Mouse (Mus musculus): ENCODE measurements around the gene Myf6. TPM values are rescaled to one million over a fixed set of nuclear protein-coding genes. Genes with fewer than 3 reads are reported as not detected.

The Myf6 gene
- not detected for polyA plus RNA-seq (2017; shearing (Covaris generic))

GRCm38 (mm10) chr10:107494568-107494967, at the start of gene Myf6:
Myf6 (minus strand) TSS chr10:107494737.

GRCm38 (mm10) chr10:107485870-107486269, 8.7 kb downstream of the Myf6 start, which contains the start of gene Myf5:
Myf5 (minus strand) TSS chr10:107486134.

Other genes starting within 250 kb of the Myf6 start
- gene Lin7a, start 223.1 kb downstream of the Myf6 start, polyA plus RNA-seq (2017; shearing (Covaris generic)) = under 1 TPM in 1 of 2 experiments, not detected in 1; 0.28 TPM
- gene Myf5, start 8.6 kb downstream of the Myf6 start, polyA plus RNA-seq (2017; shearing (Covaris generic)) = not detected
- under 1 TPM in 1 of 2 experiments, not detected in 1; 0.06 TPM for gene Ptprq, start 225.3 kb upstream of the Myf6 start, polyA plus RNA-seq (2017; shearing (Covaris generic))

All from activated CD4-positive, CD25-positive, alpha-beta regulatory T cell (primary cell).